Mouse (Mus musculus): ENCODE results near the gene Cpn2. TPM values are rescaled to one million over a fixed set of nuclear protein-coding genes. Genes with fewer than 3 reads are reported as not detected.

The Cpn2 gene
- polyA plus RNA-seq, 2 experiments = not detected

GRCm38 (mm10) chr16:30255061-30255460 lies 12.2 kb downstream of the Cpn2 start:
- no peak for ATAC-seq (ENCODE audit: low FRiP score, low read depth)
- H3K4me1 ChIP-seq (ENCODE audit: control insufficient read depth, insufficient read depth, low read length) = peaks cover 2% of the 10 kb centered on the region; the same call in 1 of the 2 replicates
- 34% methylated on average over 7 of the region's 7 CpGs for WGBS
- no peak overlapping the region for H3K9ac ChIP-seq (ENCODE audit: low read depth, low read length, severe bottlenecking)
- H3K9me3 ChIP-seq (ENCODE audit: control insufficient read depth, low read length) = no peaks in the 10 kb centered on the region
- DNase-seq (ENCODE audit: low spot score) = no peak
- no peaks in the 10 kb centered on the region for H3K27me3 ChIP-seq (ENCODE audit: control insufficient read depth, insufficient read depth, low read length)
- no peak overlapping the region for H3K4me2 ChIP-seq (replicated peaks; ENCODE audit: low read depth, low read length, severe bottlenecking)
- TF ChIP-seq POLR2A (IDR thresholded peaks at IDR 0.05; ENCODE audit: borderline replicate concordance, extremely low read depth, insufficient read depth, insufficient read length) = no peak
- no peak overlapping the region for H3K27ac ChIP-seq (replicated peaks; ENCODE audit: low read depth, low read length)
- H3K36me3 ChIP-seq (ENCODE audit: control insufficient read depth, insufficient read depth, low read length) = no peaks in the 10 kb centered on the region
- no peak overlapping the region for H3K4me3 ChIP-seq (replicated peaks; ENCODE audit: low read length)

DNA sequence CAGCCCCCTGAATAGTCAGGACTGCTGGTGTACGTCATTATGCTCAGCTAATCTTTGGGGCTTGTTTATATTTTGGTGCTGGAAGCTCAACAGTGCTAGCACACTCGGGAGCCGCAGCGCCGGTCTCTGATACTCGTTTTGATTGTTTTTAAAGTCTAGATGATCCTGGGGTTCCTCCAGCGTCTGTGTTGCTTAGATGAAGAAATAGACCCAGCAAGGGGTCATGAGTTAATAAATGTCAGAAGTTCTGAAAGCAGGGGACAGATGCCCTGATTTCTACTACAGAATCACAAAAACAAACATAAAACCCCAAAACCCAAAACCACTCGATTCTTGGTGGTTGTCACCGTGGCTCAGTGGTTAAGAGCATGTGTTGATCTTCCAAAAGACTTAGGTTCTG lies 13.4 kb downstream of the Cpn2 start:
- Histone ChIP-seq H3K9me3 (ENCODE audit: control insufficient read depth, low read length) (no peaks in the 10 kb centered on the region), H3K36me3 (ENCODE audit: control insufficient read depth, insufficient read depth, low read length) (no peaks in the 10 kb centered on the region), H3K4me2 (replicated peaks; ENCODE audit: low read depth, low read length, severe bottlenecking) (no peak overlapping the region), H3K9ac (ENCODE audit: low read depth, low read length, severe bottlenecking) (no peak overlapping the region), H3K4me1 (ENCODE audit: control insufficient read depth, insufficient read depth, low read length) (peaks cover 2% of the 10 kb centered on the region; the same call in 1 of the 2 replicates), H3K27ac (replicated peaks; ENCODE audit: low read depth, low read length) (no peak overlapping the region), H3K4me3 (replicated peaks; ENCODE audit: low read length) (no peak overlapping the region), H3K27me3 (ENCODE audit: control insufficient read depth, insufficient read depth, low read length) (no peaks in the 10 kb centered on the region)
- DNase-seq (ENCODE audit: low spot score) (no peak), ATAC-seq (ENCODE audit: low FRiP score, low read depth) (no peak)
- no peak for TF ChIP-seq POLR2A (IDR thresholded peaks at IDR 0.05; ENCODE audit: borderline replicate concordance, extremely low read depth, insufficient read depth, insufficient read length)
- 74% methylated on average over 9 of the region's 9 CpGs for WGBS

DNA sequence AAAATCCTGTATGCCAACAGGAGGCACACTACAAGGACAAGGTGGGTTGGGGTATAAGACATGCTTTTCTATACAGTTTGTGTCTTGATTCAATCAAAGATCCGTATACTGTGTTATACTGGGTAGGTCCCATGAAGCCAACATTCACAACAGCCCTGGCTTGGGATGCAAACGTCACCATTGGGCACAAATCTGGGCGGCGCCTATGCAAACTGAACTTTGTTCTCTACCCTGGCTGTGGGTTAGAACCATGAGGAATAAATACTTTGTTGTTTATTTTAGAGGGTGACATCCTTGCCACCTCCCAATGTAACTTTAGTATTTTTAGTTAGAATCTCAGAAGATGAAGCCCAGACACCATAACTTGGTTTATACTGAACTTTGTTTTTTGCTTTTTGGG lies 13.9 kb downstream of the Cpn2 start:
- no peaks in the 10 kb centered on the region for H3K27me3 ChIP-seq (ENCODE audit: control insufficient read depth, insufficient read depth, low read length)
- no peaks in the 10 kb centered on the region for H3K9me3 ChIP-seq (ENCODE audit: control insufficient read depth, low read length)
- no peaks in the 10 kb centered on the region for H3K36me3 ChIP-seq (ENCODE audit: control insufficient read depth, insufficient read depth, low read length)
- no peak for TF ChIP-seq POLR2A (IDR thresholded peaks at IDR 0.05; ENCODE audit: borderline replicate concordance, extremely low read depth, insufficient read depth, insufficient read length)
- H3K4me1 ChIP-seq (ENCODE audit: control insufficient read depth, insufficient read depth, low read length) = peaks cover 4% of the 10 kb centered on the region; the same call in 1 of the 2 replicates
- H3K27ac ChIP-seq (replicated peaks; ENCODE audit: low read depth, low read length) = no peak overlapping the region
- no peak overlapping the region for H3K9ac ChIP-seq (ENCODE audit: low read depth, low read length, severe bottlenecking)
- H3K4me3 ChIP-seq (replicated peaks; ENCODE audit: low read length) = no peak overlapping the region
- no peak for ATAC-seq (ENCODE audit: low FRiP score, low read depth)
- no peak overlapping the region for H3K4me2 ChIP-seq (replicated peaks; ENCODE audit: low read depth, low read length, severe bottlenecking)
- 83% methylated on average over 4 of the region's 4 CpGs for WGBS
- DNase-seq (ENCODE audit: low spot score) = no peak

DNA sequence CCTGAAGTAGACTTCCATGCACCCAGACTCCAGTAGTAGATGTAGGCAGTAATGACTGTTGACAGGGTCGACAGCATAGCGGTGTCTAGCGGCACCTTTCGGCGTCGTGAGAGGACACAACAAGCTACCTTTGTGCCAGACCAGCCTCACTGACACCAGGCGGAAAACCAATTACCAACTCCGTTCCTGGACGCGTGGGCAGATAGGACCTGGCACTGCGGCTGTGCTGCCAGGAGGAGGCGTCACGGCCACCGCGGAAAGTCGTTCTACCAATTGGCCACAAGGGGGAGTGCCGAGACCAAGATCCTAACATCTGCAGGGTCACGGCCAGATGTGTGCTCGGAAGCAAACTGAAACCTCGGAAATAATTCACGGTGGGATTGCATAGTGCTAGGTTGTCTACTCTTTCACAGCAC lies 15.3 kb downstream of the Cpn2 start:
- no peaks in the 10 kb centered on the region for H3K36me3 ChIP-seq (ENCODE audit: control insufficient read depth, insufficient read depth, low read length)
- no peak for TF ChIP-seq POLR2A (IDR thresholded peaks at IDR 0.05; ENCODE audit: borderline replicate concordance, extremely low read depth, insufficient read depth, insufficient read length)
- peak overlapping the region; percentile 11; the same call in 1 of the 2 replicates for H3K4me3 ChIP-seq (replicated peaks; ENCODE audit: low read length)
- peaks cover 5% of the 10 kb centered on the region; the same call in 1 of the 2 replicates for H3K4me1 ChIP-seq (ENCODE audit: control insufficient read depth, insufficient read depth, low read length)
- DNase-seq (ENCODE audit: low spot score) (peak; percentile 90), ATAC-seq (ENCODE audit: low FRiP score, low read depth) (peak; percentile 77)
- no peak overlapping the region for H3K27ac ChIP-seq (replicated peaks; ENCODE audit: low read depth, low read length)
- no peak overlapping the region; the same call in 1 of the 2 replicates for H3K9ac ChIP-seq (ENCODE audit: low read depth, low read length, severe bottlenecking)
- WGBS = 2% methylated on average over 21 of the region's 21 CpGs
- no peaks in the 10 kb centered on the region for H3K9me3 ChIP-seq (ENCODE audit: control insufficient read depth, low read length)
- no peaks in the 10 kb centered on the region for H3K27me3 ChIP-seq (ENCODE audit: control insufficient read depth, insufficient read depth, low read length)
- peak overlapping the region; percentile 38 for H3K4me2 ChIP-seq (replicated peaks; ENCODE audit: low read depth, low read length, severe bottlenecking)

DNA sequence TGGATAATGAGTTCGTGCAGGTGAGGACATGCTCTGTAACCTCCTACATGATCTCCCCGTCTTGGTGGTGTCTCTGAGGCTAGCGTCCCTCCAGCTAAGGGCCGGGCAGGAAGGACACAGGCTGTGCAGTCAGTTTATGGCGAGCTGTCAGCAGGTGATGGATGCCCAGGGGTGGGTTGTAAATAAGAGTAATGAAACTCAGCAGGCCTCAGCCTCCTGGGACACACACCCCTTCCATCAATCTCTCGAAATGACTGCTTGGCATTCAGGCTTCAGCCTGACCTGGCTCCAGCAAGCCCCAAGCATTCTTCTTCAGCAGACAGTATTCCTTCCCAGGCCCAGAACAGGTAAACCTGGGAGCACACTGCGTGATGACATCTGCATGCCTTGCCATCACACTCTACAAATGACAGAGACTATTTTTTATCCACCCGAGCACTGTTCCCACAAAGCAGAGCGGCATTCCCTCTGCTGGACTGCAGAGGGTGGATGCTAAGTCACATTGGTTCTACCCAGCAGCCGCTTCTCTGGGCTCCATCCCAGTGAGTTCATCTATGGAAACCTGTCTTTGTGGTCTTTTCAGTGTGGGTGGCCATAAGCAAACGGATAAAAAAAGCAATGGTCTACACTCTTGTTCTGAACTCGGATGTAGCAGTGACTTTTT lies 23.1 kb downstream of the Cpn2 start:
- no peak for ATAC-seq (ENCODE audit: low FRiP score, low read depth)
- Histone ChIP-seq H3K4me1 (ENCODE audit: control insufficient read depth, insufficient read depth, low read length) (peaks cover 11% of the 10 kb centered on the region; the same call in 1 of the 2 replicates), H3K4me2 (replicated peaks; ENCODE audit: low read depth, low read length, severe bottlenecking) (no peak overlapping the region), H3K9ac (ENCODE audit: low read depth, low read length, severe bottlenecking) (no peak overlapping the region), H3K4me3 (replicated peaks; ENCODE audit: low read length) (no peak overlapping the region), H3K27ac (replicated peaks; ENCODE audit: low read depth, low read length) (no peak overlapping the region), H3K36me3 (ENCODE audit: control insufficient read depth, insufficient read depth, low read length) (no peaks in the 10 kb centered on the region), H3K27me3 (ENCODE audit: control insufficient read depth, insufficient read depth, low read length) (no peaks in the 10 kb centered on the region), H3K9me3 (ENCODE audit: control insufficient read depth, low read length) (no peaks in the 10 kb centered on the region)
- DNase-seq (ENCODE audit: low spot score) = no peak
- TF ChIP-seq POLR2A (IDR thresholded peaks at IDR 0.05; ENCODE audit: borderline replicate concordance, extremely low read depth, insufficient read depth, insufficient read length) = no peak
- WGBS = 27% methylated on average over 12 of the region's 12 CpGs
